In genomic region chr17:70664484-70665040, GRCm38 (mm10) we compare ENCODE assay signal across 18 mouse cellular contexts.
"Had no signal": no experiment of that assay in that cellular context is flagged by ENCODE, and none has a peak within 500 bp of the region (broad histone marks: within the 10 kb centered on the region; RNA-seq: fewer than 3 reads in every experiment).

No protein-coding gene starts in this region.

- H3K36me3 ChIP-seq: kidney, embryonic 15.5 days; liver, embryonic 13.5 days; neural tube, embryonic 13.5 days; stomach, embryonic 15.5 days had no signal

- H3K4me1 ChIP-seq: kidney, embryonic 15.5 days; liver, embryonic 13.5 days; neural tube, embryonic 13.5 days; stomach, embryonic 15.5 days had no signal

- H3K9ac ChIP-seq: kidney, embryonic 15.5 days; liver, embryonic 13.5 days; neural tube, embryonic 13.5 days; stomach, embryonic 15.5 days had no signal

- H3K4me3 ChIP-seq: kidney, embryonic 15.5 days; left cerebral cortex, adult 2 months; liver, embryonic 13.5 days; myocyte; neural tube, embryonic 13.5 days; stomach, embryonic 15.5 days had no signal

- H3K4me2 ChIP-seq: kidney, embryonic 15.5 days; liver, embryonic 13.5 days; neural tube, embryonic 13.5 days; stomach, embryonic 15.5 days had no signal

- H3K27me3 ChIP-seq: kidney, embryonic 15.5 days; liver, embryonic 13.5 days; neural tube, embryonic 13.5 days; stomach, embryonic 15.5 days had no signal

- H3K9me3 ChIP-seq: kidney, embryonic 15.5 days; liver, embryonic 13.5 days; neural tube, embryonic 13.5 days; stomach, embryonic 15.5 days had no signal

- ATAC-seq: inflammation-experienced regulatory T-cells, adult 6 months had no signal

- DNase-seq: kidney, adult 11 months; kidney, adult 8-10 months; kidney, postnatal 10 days; kidney, postnatal 36 days; liver, embryonic 13.5 days; lung, adult 2 months; lung, postnatal 14 days; lung, postnatal 4 days; retina, postnatal 1 day; right cerebral cortex, postnatal 25 days; spleen, adult 18-20 months; thymus, postnatal 25 days had no signal

- H3K27ac ChIP-seq: kidney, embryonic 15.5 days; left cerebral cortex, adult 2 months; liver, embryonic 13.5 days; neural tube, embryonic 13.5 days; stomach, embryonic 15.5 days had no signal
